Mouse (Mus musculus): ENCODE measurements around the gene Prr15. TPM values are rescaled to one million over a fixed set of nuclear protein-coding genes. Genes with fewer than 3 reads are reported as not detected.

Prr15 gene
- polyA plus RNA-seq, 1 experiment from 2014 or later, result 1.6 TPM

GRCm38 (mm10) chr6:54326671-54327625 lies 1.3 kb downstream of the Prr15 start:
- Histone ChIP-seq H3K4me2 (ENCODE audit: low read length) (peak overlapping the region; percentile 83), H3K9ac (replicated peaks; ENCODE audit: low read length) (peak overlapping the region; percentile 42; the same call in 1 of the 2 replicates), H3K9me3 (ENCODE audit: control insufficient read depth, low read length) (no peaks in the 10 kb centered on the region), H3K4me1 (ENCODE audit: control insufficient read depth, insufficient read depth, low read length) (peaks cover 19% of the 10 kb centered on the region), H3K27ac (replicated peaks; ENCODE audit: low read depth, low read length) (no peak overlapping the region), H3K36me3 (ENCODE audit: control insufficient read depth, insufficient read depth, low read length) (no peaks in the 10 kb centered on the region), H3K4me3 (replicated peaks; ENCODE audit: low read depth, low read length) (peak overlapping the region; percentile 47), H3K27me3 (ENCODE audit: control insufficient read depth, insufficient read depth, low read length) (peaks cover 53% of the 10 kb centered on the region)
- WGBS, result under 1% methylated on average over 53 of the region's 53 CpGs
- DNase-seq (peak; percentile 78), ATAC-seq (ENCODE audit: low FRiP score, low TSS enrichment) (no peak; the same call in 1 of the 2 replicates)

GRCm38 (mm10) chr6:54327626-54328003 lies 2.0 kb downstream of the Prr15 start:
- Histone ChIP-seq H3K27me3 (ENCODE audit: control insufficient read depth, insufficient read depth, low read length) (peaks cover 53% of the 10 kb centered on the region), H3K4me2 (ENCODE audit: low read length) (peak overlapping the region; percentile 83), H3K36me3 (ENCODE audit: control insufficient read depth, insufficient read depth, low read length) (no peaks in the 10 kb centered on the region), H3K4me3 (replicated peaks; ENCODE audit: low read depth, low read length) (peak overlapping the region; percentile 47), H3K4me1 (ENCODE audit: control insufficient read depth, insufficient read depth, low read length) (peaks cover 25% of the 10 kb centered on the region), H3K9ac (replicated peaks; ENCODE audit: low read length) (no peak overlapping the region), H3K27ac (replicated peaks; ENCODE audit: low read depth, low read length) (no peak overlapping the region), H3K9me3 (ENCODE audit: control insufficient read depth, low read length) (no peaks in the 10 kb centered on the region)
- under 1% methylated on average over 28 of the region's 28 CpGs for WGBS
- DNase-seq (peak; percentile 53), ATAC-seq (ENCODE audit: low FRiP score, low TSS enrichment) (no peak)

GRCm38 (mm10) chr6:54328783-54329182 lies 3.1 kb downstream of the Prr15 start:
- 96% methylated on average over 5 of the region's 5 CpGs for WGBS
- Histone ChIP-seq H3K4me3 (replicated peaks; ENCODE audit: low read depth, low read length) (no peak overlapping the region), H3K9me3 (ENCODE audit: control insufficient read depth, low read length) (no peaks in the 10 kb centered on the region), H3K4me2 (ENCODE audit: low read length) (no peak overlapping the region), H3K27ac (replicated peaks; ENCODE audit: low read depth, low read length) (no peak overlapping the region), H3K4me1 (ENCODE audit: control insufficient read depth, insufficient read depth, low read length) (peaks cover 32% of the 10 kb centered on the region), H3K36me3 (ENCODE audit: control insufficient read depth, insufficient read depth, low read length) (no peaks in the 10 kb centered on the region), H3K27me3 (ENCODE audit: control insufficient read depth, insufficient read depth, low read length) (peaks cover 53% of the 10 kb centered on the region), H3K9ac (replicated peaks; ENCODE audit: low read length) (no peak overlapping the region)
- ATAC-seq (ENCODE audit: low FRiP score, low TSS enrichment), result no peak
- no peak for DNase-seq

- Histone ChIP-seq H3K4me2 (ENCODE audit: low read length) (no peak overlapping the region), H3K4me1 (ENCODE audit: control insufficient read depth, insufficient read depth, low read length) (peaks cover 32% of the 10 kb centered on the region), H3K27ac (replicated peaks; ENCODE audit: low read depth, low read length) (no peak overlapping the region), H3K9me3 (ENCODE audit: control insufficient read depth, low read length) (no peaks in the 10 kb centered on the region), H3K4me3 (replicated peaks; ENCODE audit: low read depth, low read length) (no peak overlapping the region), H3K27me3 (ENCODE audit: control insufficient read depth, insufficient read depth, low read length) (peaks cover 46% of the 10 kb centered on the region), H3K9ac (replicated peaks; ENCODE audit: low read length) (no peak overlapping the region), H3K36me3 (ENCODE audit: control insufficient read depth, insufficient read depth, low read length) (no peaks in the 10 kb centered on the region)
- WGBS, result 87% methylated on average over 3 of the region's 3 CpGs
- ATAC-seq (ENCODE audit: low FRiP score, low TSS enrichment) (no peak), DNase-seq (no peak)
Observed at GRCm38 (mm10) chr6:54329598-54329997, 4.0 kb downstream of the Prr15 start.

GRCm38 (mm10) chr6:54330166-54330565 lies 4.5 kb downstream of the Prr15 start:
- Histone ChIP-seq H3K4me1 (ENCODE audit: control insufficient read depth, insufficient read depth, low read length) (peaks cover 32% of the 10 kb centered on the region), H3K9ac (replicated peaks; ENCODE audit: low read length) (no peak overlapping the region), H3K27ac (replicated peaks; ENCODE audit: low read depth, low read length) (no peak overlapping the region), H3K27me3 (ENCODE audit: control insufficient read depth, insufficient read depth, low read length) (peaks cover 43% of the 10 kb centered on the region), H3K36me3 (ENCODE audit: control insufficient read depth, insufficient read depth, low read length) (no peaks in the 10 kb centered on the region), H3K9me3 (ENCODE audit: control insufficient read depth, low read length) (no peaks in the 10 kb centered on the region), H3K4me2 (ENCODE audit: low read length) (no peak overlapping the region), H3K4me3 (replicated peaks; ENCODE audit: low read depth, low read length) (no peak overlapping the region)
- WGBS, result 73% methylated on average over 10 of the region's 10 CpGs
- ATAC-seq (ENCODE audit: low FRiP score, low TSS enrichment), result no peak
- no peak for DNase-seq

GRCm38 (mm10) chr6:54331765-54332164 lies 6.1 kb downstream of the Prr15 start:
- no peak overlapping the region for H3K4me3 ChIP-seq (replicated peaks; ENCODE audit: low read depth, low read length)
- H3K36me3 ChIP-seq (ENCODE audit: control insufficient read depth, insufficient read depth, low read length), result no peaks in the 10 kb centered on the region
- no peak overlapping the region for H3K27ac ChIP-seq (replicated peaks; ENCODE audit: low read depth, low read length)
- H3K9me3 ChIP-seq (ENCODE audit: control insufficient read depth, low read length), result no peaks in the 10 kb centered on the region
- H3K4me1 ChIP-seq (ENCODE audit: control insufficient read depth, insufficient read depth, low read length), result peaks cover 32% of the 10 kb centered on the region
- ATAC-seq (ENCODE audit: low FRiP score, low TSS enrichment) (peak; percentile 85), DNase-seq (peak; percentile 86)
- H3K9ac ChIP-seq (replicated peaks; ENCODE audit: low read length), result no peak overlapping the region
- no peak overlapping the region for H3K4me2 ChIP-seq (ENCODE audit: low read length)
- peaks cover 28% of the 10 kb centered on the region for H3K27me3 ChIP-seq (ENCODE audit: control insufficient read depth, insufficient read depth, low read length)
- 9% methylated on average over 10 of the region's 10 CpGs for WGBS

GRCm38 (mm10) chr6:54332203-54332602 lies 6.6 kb downstream of the Prr15 start:
- WGBS, result 27% methylated on average over 8 of the region's 8 CpGs
- Histone ChIP-seq H3K9me3 (ENCODE audit: control insufficient read depth, low read length) (no peaks in the 10 kb centered on the region), H3K4me1 (ENCODE audit: control insufficient read depth, insufficient read depth, low read length) (peaks cover 31% of the 10 kb centered on the region), H3K4me3 (replicated peaks; ENCODE audit: low read depth, low read length) (no peak overlapping the region), H3K27me3 (ENCODE audit: control insufficient read depth, insufficient read depth, low read length) (peaks cover 23% of the 10 kb centered on the region), H3K4me2 (ENCODE audit: low read length) (no peak overlapping the region), H3K9ac (replicated peaks; ENCODE audit: low read length) (no peak overlapping the region), H3K27ac (replicated peaks; ENCODE audit: low read depth, low read length) (no peak overlapping the region), H3K36me3 (ENCODE audit: control insufficient read depth, insufficient read depth, low read length) (no peaks in the 10 kb centered on the region)
- ATAC-seq (ENCODE audit: low FRiP score, low TSS enrichment) (no peak), DNase-seq (peak; percentile 61)

GRCm38 (mm10) chr6:54333116-54333651 lies 7.5 kb downstream of the Prr15 start:
- peaks cover 13% of the 10 kb centered on the region; the same call in 1 of the 2 replicates for H3K27me3 ChIP-seq (ENCODE audit: control insufficient read depth, insufficient read depth, low read length)
- WGBS, result 45% methylated on average over 11 of the region's 11 CpGs

More at GRCm38 (mm10) chr6:54333116-54333651, 7.5 kb downstream of the Prr15 start:
- no peak overlapping the region for H3K4me2 ChIP-seq (ENCODE audit: low read length)
- peaks cover 23% of the 10 kb centered on the region; the same call in 1 of the 2 replicates for H3K4me1 ChIP-seq (ENCODE audit: control insufficient read depth, insufficient read depth, low read length)
- no peak for ATAC-seq (ENCODE audit: low FRiP score, low TSS enrichment)
- no peak overlapping the region for H3K27ac ChIP-seq (replicated peaks; ENCODE audit: low read depth, low read length)
- no peak for DNase-seq
- no peak overlapping the region for H3K9ac ChIP-seq (replicated peaks; ENCODE audit: low read length)
- no peak overlapping the region for H3K4me3 ChIP-seq (replicated peaks; ENCODE audit: low read depth, low read length)
- H3K36me3 ChIP-seq (ENCODE audit: control insufficient read depth, insufficient read depth, low read length), result no peaks in the 10 kb centered on the region
- H3K9me3 ChIP-seq (ENCODE audit: control insufficient read depth, low read length), result no peaks in the 10 kb centered on the region
